Mouse (Mus musculus) skeletal muscle tissue, adult 2 months (tissue): ENCODE data around the gene Rpl22.

Experiments used
- DNase-seq: peaks from one replicate; pipeline ENCODE4 v3.0.0-alpha.2; 2012; ENCODE audit warnings: low read depth, low spot score

Gene Rpl22

GRCm38 (mm10) chr4:152325574-152326411 lies at the start of gene Rpl22:
Gene Rpl22 (plus strand): TSS chr4:152325742.
- DNase-seq = peak; percentile 96

- DNase-seq = no peak
Observed at GRCm38 (mm10) chr4:152276389-152277347, 48.9 kb upstream of the Rpl22 start.

- DNase-seq = no peak
Observed at GRCm38 (mm10) chr4:152277916-152278315, 47.6 kb upstream of the Rpl22 start.

- DNase-seq = no peak
Observed at GRCm38 (mm10) chr4:152278986-152279385, 46.6 kb upstream of the Rpl22 start.

GRCm38 (mm10) chr4:152281601-152282000 lies 43.9 kb upstream of the Rpl22 start:
- no peak for DNase-seq

GRCm38 (mm10) chr4:152282721-152283120 lies 42.8 kb upstream of the Rpl22 start:
- no peak for DNase-seq

- DNase-seq = peak; percentile 57
Observed at GRCm38 (mm10) chr4:152283186-152283950, 42.2 kb upstream of the Rpl22 start.

- peak; percentile 71 for DNase-seq
Observed at GRCm38 (mm10) chr4:152285505-152285904, 40.0 kb upstream of the Rpl22 start.

- DNase-seq = no peak
Observed at GRCm38 (mm10) chr4:152286183-152286582, 39.4 kb upstream of the Rpl22 start.

- DNase-seq = no peak
Observed at GRCm38 (mm10) chr4:152286887-152287286, 38.7 kb upstream of the Rpl22 start.

- no peak for DNase-seq
Observed at GRCm38 (mm10) chr4:152287317-152288120, 38.0 kb upstream of the Rpl22 start.

- DNase-seq = no peak
Observed at GRCm38 (mm10) chr4:152288398-152288945, 37.1 kb upstream of the Rpl22 start.

GRCm38 (mm10) chr4:152290385-152290784 lies 35.2 kb upstream of the Rpl22 start:
- DNase-seq = no peak

GRCm38 (mm10) chr4:152290991-152291390 lies 34.6 kb upstream of the Rpl22 start:
- no peak for DNase-seq

- DNase-seq = no peak
Observed at GRCm38 (mm10) chr4:152291562-152291961, 34.0 kb upstream of the Rpl22 start, which contains the start of gene Hes3. Gene Hes3 (minus strand): TSS chr4:152291662.

GRCm38 (mm10) chr4:152292102-152292765 lies 33.3 kb upstream of the Rpl22 start:
- DNase-seq = no peak

- no peak for DNase-seq
Observed at GRCm38 (mm10) chr4:152294188-152294929, 31.2 kb upstream of the Rpl22 start.

- no peak for DNase-seq
Observed at GRCm38 (mm10) chr4:152295916-152296315, 29.6 kb upstream of the Rpl22 start.

GRCm38 (mm10) chr4:152296371-152296770 lies 29.2 kb upstream of the Rpl22 start:
- no peak for DNase-seq
